Mouse (Mus musculus) stomach, postnatal 0 days (tissue): ENCODE results near the gene Foxred2.

Experiments
- CTCF ChIP-seq: IDR thresholded peaks from 2 replicates; pipeline ENCODE4 v1.5.1; 2016; ENCODE audit warnings: antibody characterized with exemption, low read depth, mild to moderate bottlenecking, moderate library complexity
- EP300 ChIP-seq: optimal IDR thresholded peaks from 2 replicates; pipeline ENCODE3; 2016; ENCODE audit warnings: antibody characterized with exemption

DNA sequence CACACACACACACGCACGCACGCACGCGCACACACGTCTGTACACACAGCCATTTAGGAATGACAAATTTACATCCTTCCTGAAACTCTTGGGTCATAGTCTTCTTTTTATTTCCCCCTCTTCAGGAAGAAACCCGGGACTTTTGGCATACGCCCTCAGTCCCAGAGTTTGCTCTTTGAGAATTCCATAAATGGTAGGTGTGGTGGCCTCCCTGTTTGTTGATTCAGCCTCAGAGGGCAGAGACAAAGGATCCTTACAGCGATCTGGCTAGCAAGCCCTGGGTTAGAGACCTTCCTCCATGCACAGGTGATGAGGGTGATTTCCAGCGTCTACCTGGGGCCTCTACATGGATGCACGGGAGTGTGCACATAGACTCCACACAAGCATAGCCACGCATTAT is 37.1 kb downstream of the Foxred2 start:
- TF ChIP-seq CTCF (no peak), EP300 (no peak)
